Mouse (Mus musculus) CH12.LX (cell line): ENCODE results near the gene Ppp1r18. TPM values are rescaled to one million over a fixed set of nuclear protein-coding genes. Genes with fewer than 3 reads are reported as not detected.

Source experiments
- DNase-seq: peaks from one replicate; pipeline ENCODE4 v3.0.0-alpha.2; 2013; ENCODE audit errors: extremely low read depth
- H3K27ac ChIP-seq: 2 replicates; pipeline ENCODE4 v1.5.1; 2012; ENCODE audit warnings: low read depth, mild to moderate bottlenecking, control low read depth, moderate library complexity; ENCODE audit not compliant: insufficient read depth
- H3K27me3 ChIP-seq: replicated peaks from 2 replicates; pipeline ENCODE3; 2012; ENCODE audit warnings: inconsistent platforms
- H3K36me3 ChIP-seq, 2 experiments: replicated peaks in 1 of 2; 2 replicates each; pipeline versions ENCODE3 to v1.6.1; 2012; ENCODE audit warnings: inconsistent platforms in 1 of 2, low read length in 1 of 2, mild to moderate bottlenecking in 1 of 2, mixed read lengths in 1 of 2, moderate library complexity in 1 of 2; ENCODE audit not compliant: control insufficient read depth in 1 of 2, insufficient read depth in 1 of 2
- H3K4me1 ChIP-seq, 2 experiments: 2 replicates each; pipeline ENCODE4 v1.6.1; 2012; ENCODE audit warnings: inconsistent platforms in 1 of 2, moderate library complexity in 1 of 2; ENCODE audit not compliant: insufficient read depth in 2 of 2, control insufficient read depth in 1 of 2
- H3K4me2 ChIP-seq: 2 replicates; pipeline ENCODE4 v1.6.1; 2012; ENCODE audit warnings: low read depth, mild to moderate bottlenecking, control low read depth; ENCODE audit not compliant: poor library complexity, insufficient read depth, severe bottlenecking
- H3K4me3 ChIP-seq, 3 experiments: fragments of 150-350 bp in 1 of 3; sonication (generic) in 1 of 3; replicated peaks in 1 of 3; 2 replicates each; pipeline versions ENCODE3 to v1.5.1; 2011 to 2012; ENCODE audit warnings: low read depth in 2 of 3, low read length in 2 of 3, mild to moderate bottlenecking in 2 of 3, moderate library complexity in 2 of 3, control low read depth in 1 of 3, improper control_type of control experiment in 1 of 3, inconsistent platforms in 1 of 3, mixed read lengths in 1 of 3; ENCODE audit not compliant: poor library complexity in 1 of 3
- H3K79me2 ChIP-seq: replicated peaks from 2 replicates; pipeline ENCODE4 v1.6.1; 2012; ENCODE audit warnings: mild to moderate bottlenecking, moderate library complexity; ENCODE audit not compliant: control insufficient read depth, poor library complexity, insufficient read depth, severe bottlenecking; ENCODE audit errors: extremely low read depth
- H3K9ac ChIP-seq: 2 replicates; pipeline ENCODE4 v1.6.1; 2012; ENCODE audit warnings: low read depth, mild to moderate bottlenecking, control low read depth, moderate library complexity; ENCODE audit not compliant: insufficient read depth
- H3K9me3 ChIP-seq: replicated peaks from 2 replicates; pipeline ENCODE3; 2012; ENCODE audit warnings: low read length, inconsistent platforms, mixed read lengths
- BHLHE40 ChIP-seq: IDR thresholded peaks from 2 replicates; pipeline ENCODE4 v1.6.1; 2011; ENCODE audit warnings: mild to moderate bottlenecking, low read depth, low read length, improper control_type of control experiment
- CHD2 ChIP-seq: IDR thresholded peaks from 2 replicates; pipeline ENCODE4 v1.6.1; 2011; ENCODE audit warnings: low read length, improper control_type of control experiment
- E2F4 ChIP-seq: IDR thresholded peaks from 2 replicates; pipeline ENCODE4 v1.6.1; 2011; ENCODE audit warnings: low read depth, low read length, improper control_type of control experiment; ENCODE audit not compliant: insufficient replicate concordance
- ELF1 ChIP-seq: IDR thresholded peaks from 2 replicates; pipeline ENCODE4 v1.6.1; 2014; ENCODE audit warnings: low read depth, mild to moderate bottlenecking, inconsistent platforms, low read length, improper control_type of control experiment
- ETS1 ChIP-seq: conservative IDR thresholded peaks from 2 replicates; pipeline ENCODE4 v1.6.1; 2012; ENCODE audit warnings: low read depth, mild to moderate bottlenecking, inconsistent platforms, low read length, improper control_type of control experiment, moderate library complexity
- GABPA ChIP-seq: IDR thresholded peaks from 2 replicates; pipeline ENCODE4 v1.6.1; 2012; ENCODE audit warnings: low read depth, low read length, improper control_type of control experiment, inconsistent platforms; ENCODE audit not compliant: insufficient replicate concordance
- JUN ChIP-seq: IDR thresholded peaks from 2 replicates; pipeline ENCODE4 v1.6.1; 2011; ENCODE audit warnings: low read depth, mild to moderate bottlenecking, low read length, improper control_type of control experiment, moderate library complexity; ENCODE audit not compliant: insufficient read depth
- JUND ChIP-seq: conservative IDR thresholded peaks from 2 replicates; pipeline ENCODE4 v1.6.1; 2011; ENCODE audit warnings: low read depth, low read length, improper control_type of control experiment
- KAT2A ChIP-seq: IDR thresholded peaks from 2 replicates; pipeline ENCODE4 v1.6.1; 2012; ENCODE audit warnings: low read length, improper control_type of control experiment, inconsistent platforms; ENCODE audit not compliant: insufficient replicate concordance
- MAFK ChIP-seq: IDR thresholded peaks from 2 replicates; pipeline ENCODE4 v1.6.1; 2011; ENCODE audit warnings: low read length, improper control_type of control experiment; ENCODE audit not compliant: insufficient replicate concordance
- MAX ChIP-seq: IDR thresholded peaks from 2 replicates; pipeline ENCODE4 v1.6.1; 2011; ENCODE audit warnings: low read length, improper control_type of control experiment
- MAZ ChIP-seq: IDR thresholded peaks from 2 replicates; pipeline ENCODE4 v1.6.1; 2012; ENCODE audit warnings: low read depth, mild to moderate bottlenecking, inconsistent platforms, low read length, improper control_type of control experiment, moderate library complexity
- MEF2A ChIP-seq: IDR thresholded peaks from 2 replicates; pipeline ENCODE4 v1.6.1; 2014; ENCODE audit warnings: low read depth, mild to moderate bottlenecking, inconsistent platforms, low read length, improper control_type of control experiment, borderline replicate concordance
- MXI1 ChIP-seq: IDR thresholded peaks from 2 replicates; pipeline ENCODE4 v1.6.1; 2011; ENCODE audit warnings: mild to moderate bottlenecking, low read depth, low read length, improper control_type of control experiment
- MYC ChIP-seq: IDR thresholded peaks from 2 replicates; pipeline ENCODE4 v1.6.1; 2011; ENCODE audit warnings: low read depth, mild to moderate bottlenecking, improper control_type of control experiment, low read length
- NELFE ChIP-seq: IDR thresholded peaks from 2 replicates; pipeline ENCODE4 v1.6.1; 2011; ENCODE audit warnings: low read depth, low read length, improper control_type of control experiment
- NRF1 ChIP-seq: IDR thresholded peaks from 2 replicates; pipeline ENCODE4 v1.6.1; 2014; ENCODE audit warnings: low read depth, mild to moderate bottlenecking, inconsistent platforms, low read length, improper control_type of control experiment, moderate library complexity
- PAX5 ChIP-seq: IDR thresholded peaks from 2 replicates; pipeline ENCODE4 v1.6.1; 2012; ENCODE audit warnings: low read length, inconsistent platforms, mixed read lengths
- POLR2A ChIP-seq: IDR thresholded peaks from 2 replicates; pipeline ENCODE4 v1.6.1; 2011; ENCODE audit warnings: low read depth, mild to moderate bottlenecking, improper control_type of control experiment, low read length
- POLR2AphosphoS2 ChIP-seq: IDR thresholded peaks from 2 replicates; pipeline ENCODE4 v1.6.1; 2011; ENCODE audit warnings: low read depth, low read length, improper control_type of control experiment
- RAD21 ChIP-seq: IDR thresholded peaks from 2 replicates; pipeline ENCODE4 v1.6.1; 2011; ENCODE audit warnings: low read depth, mild to moderate bottlenecking, low read length, improper control_type of control experiment, moderate library complexity
- RCOR1 ChIP-seq: conservative IDR thresholded peaks from 2 replicates; pipeline ENCODE4 v1.6.1; 2012; ENCODE audit warnings: low read depth, mild to moderate bottlenecking, inconsistent platforms, low read length, improper control_type of control experiment
- SIN3A ChIP-seq: IDR thresholded peaks from 2 replicates; pipeline ENCODE4 v1.6.1; 2012; ENCODE audit warnings: low read length, improper control_type of control experiment, inconsistent platforms
- SMC3 ChIP-seq: IDR thresholded peaks from 2 replicates; pipeline ENCODE4 v1.6.1; 2011; ENCODE audit warnings: low read depth, low read length, improper control_type of control experiment
- TCF12 ChIP-seq: IDR thresholded peaks from 2 replicates; pipeline ENCODE4 v1.6.1; 2014; ENCODE audit warnings: low read depth, mild to moderate bottlenecking, inconsistent platforms, low read length, improper control_type of control experiment
- UBTF ChIP-seq: IDR thresholded peaks from 2 replicates; pipeline ENCODE4 v1.6.1; 2012; ENCODE audit warnings: low read depth, mild to moderate bottlenecking, inconsistent platforms, low read length, improper control_type of control experiment, moderate library complexity
- USF1 ChIP-seq: IDR thresholded peaks from 2 replicates; pipeline ENCODE4 v1.6.1; 2014; ENCODE audit warnings: low read depth, mild to moderate bottlenecking, inconsistent platforms, low read length, improper control_type of control experiment
- ZC3H11A ChIP-seq: IDR thresholded peaks from 2 replicates; pipeline ENCODE4 v1.6.1; 2012; ENCODE audit warnings: low read depth, mild to moderate bottlenecking, inconsistent platforms, low read length, improper control_type of control experiment
- ZKSCAN1 ChIP-seq: IDR thresholded peaks from 2 replicates; pipeline ENCODE4 v1.6.1; 2012; ENCODE audit warnings: low read depth, inconsistent platforms, low read length, improper control_type of control experiment, borderline replicate concordance
- ZMIZ1 ChIP-seq: IDR thresholded peaks from 2 replicates; pipeline ENCODE4 v1.6.1; 2012; ENCODE audit warnings: low read depth, mild to moderate bottlenecking, inconsistent platforms, low read length, improper control_type of control experiment
- ZNF384 ChIP-seq: IDR thresholded peaks from 2 replicates; pipeline ENCODE4 v1.6.1; 2012; ENCODE audit warnings: low read depth, low read length, improper control_type of control experiment, inconsistent platforms
- dilution Hi-C: fragments of 300-500 bp; cut with MboI; formaldehyde crosslinking; loops from 2 replicates; pipeline ENCODE4 v1.14.3; 2020; ENCODE audit warnings: low sequenced_read_pairs; ENCODE audit not compliant: extremely low pct_unique_long_range_greater_than_20kb, extremely low pct_ligation_motif_present
- in situ Hi-C: fragments of 300-500 bp; cut with MboI; formaldehyde crosslinking; loops from 3 replicates; pipeline ENCODE4 v1.14.3; 2019; ENCODE audit warnings: low sequenced_read_pairs, low pct_ligation_motif_present, low pct_unique_long_range_greater_than_20kb, mixed read lengths
- polyA plus RNA-seq: library from polyadenylated mRNA; unstranded; fragments of >175 nt; gene quantifications from 2 replicates; pipeline ENCODE4 v1.2.1, GENCODE M21; 2012; ENCODE audit warnings: low read depth; ENCODE audit not compliant: insufficient read length
- total RNA-seq, 2 experiments: library from RNA; depleted of rRNA; stranded (reverse); fragments of 300-350 nt in 1 of 2; fragments of >200 nt in 1 of 2; gene quantifications; 2 replicates each; pipeline ENCODE4 v1.2.3; 2012 to 2014

Ppp1r18 gene
- total and polyA plus RNA-seq, 3 experiments: 8.5 to 50.1 (median 21.4) TPM

- TF ChIP-seq MEF2A (peak; percentile 46; the same call in 1 of the 2 replicates), RAD21 (no peak), ELF1 (no peak), POLR2AphosphoS2 (peak; percentile 90), JUN (no peak), CHD2 (no peak), JUND (no peak), SIN3A (no peak; the same call in 1 of the 2 replicates), ZC3H11A (no peak), SMC3 (no peak), MAX (no peak), MAZ (no peak), ZNF384 (peak; percentile 67; the same call in 1 of the 2 replicates), POLR2A (peak; percentile 53), NRF1 (no peak; the same call in 1 of the 2 replicates), KAT2A (no peak), USF1 (no peak)
Observed at GRCm38 (mm10) chr17:35918276-35919059, 53.1 kb downstream of the Ppp1r18 start (continued).

- peaks cover 46% of the 10 kb centered on the region for H3K79me2 ChIP-seq
- H3K36me3 ChIP-seq: peaks cover 27 to 58% of the 10 kb centered on the region in 2 experiments
- dilution Hi-C loops (no loop called here), in situ Hi-C loops (no loop called here)
- TF ChIP-seq NRF1 (0 out of 2 replicates have a peak, but pooled peaks have one; percentile 41), PAX5 (no peak), POLR2A (peak; percentile 71), SIN3A (peak; percentile 91), SMC3 (no peak), RCOR1 (no peak), BHLHE40 (no peak), GABPA (no peak), ZNF384 (peak; percentile 90), CHD2 (no peak), MAZ (peak; percentile 69; the same call in 1 of the 2 replicates), ELF1 (no peak), MAFK (no peak), ZKSCAN1 (no peak), MAX (no peak), USF1 (no peak), UBTF (no peak), MXI1 (peak; percentile 8; the same call in 1 of the 2 replicates), ZMIZ1 (peak; percentile 70; the same call in 1 of the 2 replicates), POLR2AphosphoS2 (peak; percentile 89), TCF12 (peak; percentile 54; the same call in 1 of the 2 replicates), E2F4 (0 out of 2 replicates have a peak, but pooled peaks have one; percentile 14), NELFE (peak; percentile 8; the same call in 1 of the 2 replicates), ETS1 (peak; percentile 61), MYC (no peak), JUND (peak; percentile 65), JUN (peak; percentile 65)
- peak overlapping the region; percentile 100 for H3K9ac ChIP-seq
- H3K4me3 ChIP-seq: peak overlapping the region; percentile 24 to 77 (median 63)
- H3K4me1 ChIP-seq: peaks cover 6 to 55% of the 10 kb centered on the region in 2 experiments; a peak in 3 of 4 replicates
- H3K4me2 ChIP-seq: peak overlapping the region; percentile 74
- peak overlapping the region; percentile 75 for H3K27ac ChIP-seq
- no peaks in the 10 kb centered on the region for H3K27me3 ChIP-seq
- H3K9me3 ChIP-seq: no peaks in the 10 kb centered on the region
- DNase-seq: peak; percentile 98
Observed at GRCm38 (mm10) chr17:35919060-35919715, 53.8 kb downstream of the Ppp1r18 start.
